Mouse (Mus musculus): ENCODE results near the gene C2. TPM values are rescaled to one million over a fixed set of nuclear protein-coding genes. Genes with fewer than 3 reads are reported as not detected.

C2 gene
- total and polyA plus RNA-seq, 2 experiments: 82.1 to 101 TPM

- 13% methylated on average over 10 of the region's 10 CpGs for WGBS
- Histone ChIP-seq H3K79me2 (ENCODE audit: control insufficient read depth, insufficient read depth, low read length) (peaks cover 10% of the 10 kb centered on the region; the same call in 1 of the 2 replicates), H3K9ac (ENCODE audit: low read depth, low read length) (peak overlapping the region; percentile 81), H3K4me3 (ENCODE audit: insufficient read depth, low read depth, low read length) (peak overlapping the region; percentile 75), H3K36me3 (ENCODE audit: control insufficient read depth, insufficient read depth, low read length) (no peaks in the 10 kb centered on the region), H3K27me3 (ENCODE audit: control insufficient read depth, insufficient read depth, low read length) (no peaks in the 10 kb centered on the region), H3K4me1 (ENCODE audit: control insufficient read depth, insufficient read depth, low read length) (peaks cover 8% of the 10 kb centered on the region), H3K27ac (replicated peaks; ENCODE audit: insufficient read depth, low read depth, low read length) (peak overlapping the region; percentile 96)
- TF ChIP-seq CTCF (IDR thresholded peaks at IDR 0.05; ENCODE audit: low read depth, low read length): no peak
- no peak for TF ChIP-seq POLR2A (IDR thresholded peaks at IDR 0.05; ENCODE audit: extremely low read depth, insufficient read depth, low read length)
- peak; percentile 56 for DNase-seq (ENCODE audit: extremely low read depth, low read depth, low spot score)
These were observed 499 bp downstream of the C2 start for GRCm38 (mm10) chr17:34897373-34898159.

DNA sequence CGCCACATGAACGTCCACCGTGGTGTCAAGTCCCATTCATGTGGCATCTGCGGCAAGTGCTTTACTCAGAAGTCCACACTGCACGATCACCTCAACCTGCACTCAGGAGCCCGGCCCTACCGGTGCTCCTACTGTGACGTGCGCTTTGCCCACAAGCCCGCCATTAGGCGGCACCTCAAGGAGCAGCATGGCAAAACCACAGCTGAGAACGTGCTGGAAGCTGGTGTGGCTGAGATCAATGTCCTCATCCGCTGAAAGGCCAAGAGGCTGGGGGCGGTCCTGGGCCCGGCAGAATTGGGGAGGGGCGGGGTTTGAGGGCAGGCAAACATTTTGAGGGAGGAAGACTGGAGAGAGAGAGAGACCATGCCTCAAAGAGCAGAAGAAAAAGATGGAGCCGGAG, 1.7 kb downstream of the C2 start:
- Histone ChIP-seq H3K27ac (replicated peaks; ENCODE audit: insufficient read depth, low read depth, low read length) (no peak overlapping the region), H3K9ac (ENCODE audit: low read depth, low read length) (no peak overlapping the region), H3K4me1 (ENCODE audit: control insufficient read depth, insufficient read depth, low read length) (peaks cover 8% of the 10 kb centered on the region), H3K79me2 (ENCODE audit: control insufficient read depth, insufficient read depth, low read length) (peaks cover 10% of the 10 kb centered on the region; the same call in 1 of the 2 replicates), H3K36me3 (ENCODE audit: control insufficient read depth, insufficient read depth, low read length) (no peaks in the 10 kb centered on the region), H3K4me3 (ENCODE audit: insufficient read depth, low read depth, low read length) (no peak overlapping the region), H3K27me3 (ENCODE audit: control insufficient read depth, insufficient read depth, low read length) (no peaks in the 10 kb centered on the region)
- 77% methylated on average over 17 of the region's 17 CpGs for WGBS
- DNase-seq (ENCODE audit: extremely low read depth, low read depth, low spot score): peak; percentile 28
- TF ChIP-seq CTCF (IDR thresholded peaks at IDR 0.05; ENCODE audit: low read depth, low read length) (no peak), POLR2A (IDR thresholded peaks at IDR 0.05; ENCODE audit: extremely low read depth, insufficient read depth, low read length) (no peak)

GRCm38 (mm10) chr17:34895724-34896123, 2.3 kb downstream of the C2 start:
- Histone ChIP-seq H3K4me1 (ENCODE audit: control insufficient read depth, insufficient read depth, low read length) (peaks cover 8% of the 10 kb centered on the region), H3K36me3 (ENCODE audit: control insufficient read depth, insufficient read depth, low read length) (no peaks in the 10 kb centered on the region), H3K79me2 (ENCODE audit: control insufficient read depth, insufficient read depth, low read length) (peaks cover 10% of the 10 kb centered on the region; the same call in 1 of the 2 replicates), H3K27ac (replicated peaks; ENCODE audit: insufficient read depth, low read depth, low read length) (no peak overlapping the region), H3K27me3 (ENCODE audit: control insufficient read depth, insufficient read depth, low read length) (no peaks in the 10 kb centered on the region), H3K4me3 (ENCODE audit: insufficient read depth, low read depth, low read length) (no peak overlapping the region), H3K9ac (ENCODE audit: low read depth, low read length) (no peak overlapping the region)
- 97% methylated on average over 15 of the region's 15 CpGs for WGBS
- TF ChIP-seq CTCF (IDR thresholded peaks at IDR 0.05; ENCODE audit: low read depth, low read length): no peak
- no peak for TF ChIP-seq POLR2A (IDR thresholded peaks at IDR 0.05; ENCODE audit: extremely low read depth, insufficient read depth, low read length)
- DNase-seq (ENCODE audit: extremely low read depth, low read depth, low spot score): no peak

GRCm38 (mm10) chr17:34894801-34895530, 3.1 kb downstream of the C2 start:
- Histone ChIP-seq H3K36me3 (ENCODE audit: control insufficient read depth, insufficient read depth, low read length) (no peaks in the 10 kb centered on the region), H3K79me2 (ENCODE audit: control insufficient read depth, insufficient read depth, low read length) (peaks cover 10% of the 10 kb centered on the region; the same call in 1 of the 2 replicates), H3K4me1 (ENCODE audit: control insufficient read depth, insufficient read depth, low read length) (peaks cover 8% of the 10 kb centered on the region), H3K9ac (ENCODE audit: low read depth, low read length) (peak overlapping the region; percentile 81), H3K27me3 (ENCODE audit: control insufficient read depth, insufficient read depth, low read length) (no peaks in the 10 kb centered on the region), H3K27ac (replicated peaks; ENCODE audit: insufficient read depth, low read depth, low read length) (peak overlapping the region; percentile 17; the same call in 1 of the 2 replicates), H3K4me3 (ENCODE audit: insufficient read depth, low read depth, low read length) (peak overlapping the region; percentile 70)
- WGBS: 10% methylated on average over 48 of the region's 51 CpGs
- TF ChIP-seq CTCF (IDR thresholded peaks at IDR 0.05; ENCODE audit: low read depth, low read length) (no peak), POLR2A (IDR thresholded peaks at IDR 0.05; ENCODE audit: extremely low read depth, insufficient read depth, low read length) (no peak)
- peak; percentile 47 for DNase-seq (ENCODE audit: extremely low read depth, low read depth, low spot score)

- Histone ChIP-seq H3K4me3 (ENCODE audit: insufficient read depth, low read depth, low read length) (peak overlapping the region; percentile 70), H3K27ac (replicated peaks; ENCODE audit: insufficient read depth, low read depth, low read length) (peak overlapping the region; percentile 78), H3K27me3 (ENCODE audit: control insufficient read depth, insufficient read depth, low read length) (no peaks in the 10 kb centered on the region), H3K79me2 (ENCODE audit: control insufficient read depth, insufficient read depth, low read length) (peaks cover 6% of the 10 kb centered on the region; the same call in 1 of the 2 replicates), H3K4me1 (ENCODE audit: control insufficient read depth, insufficient read depth, low read length) (peaks cover 8% of the 10 kb centered on the region), H3K9ac (ENCODE audit: low read depth, low read length) (peak overlapping the region; percentile 81), H3K36me3 (ENCODE audit: control insufficient read depth, insufficient read depth, low read length) (no peaks in the 10 kb centered on the region)
- peak; percentile 74 for DNase-seq (ENCODE audit: extremely low read depth, low read depth, low spot score)
- WGBS: under 1% methylated on average over 50 of the region's 51 CpGs
- TF ChIP-seq CTCF (IDR thresholded peaks at IDR 0.05; ENCODE audit: low read depth, low read length): peak; percentile 5; the same call in 1 of the 2 replicates
- TF ChIP-seq POLR2A (IDR thresholded peaks at IDR 0.05; ENCODE audit: extremely low read depth, insufficient read depth, low read length): 0 out of 2 replicates have a peak, but pooled peaks have one; percentile 34
These were observed 3.9 kb downstream of the C2 start for GRCm38 (mm10) chr17:34894074-34894597.

Measured in liver, adult 2 months (tissue).